Mouse (Mus musculus): ENCODE results near the gene Zfp866. TPM values are rescaled to one million over a fixed set of nuclear protein-coding genes. Genes with fewer than 3 reads are reported as not detected.

Gene Zfp866
- total and polyA plus RNA-seq, 3 experiments: 11.7 to 12.3 TPM; not detected in 1

DNA sequence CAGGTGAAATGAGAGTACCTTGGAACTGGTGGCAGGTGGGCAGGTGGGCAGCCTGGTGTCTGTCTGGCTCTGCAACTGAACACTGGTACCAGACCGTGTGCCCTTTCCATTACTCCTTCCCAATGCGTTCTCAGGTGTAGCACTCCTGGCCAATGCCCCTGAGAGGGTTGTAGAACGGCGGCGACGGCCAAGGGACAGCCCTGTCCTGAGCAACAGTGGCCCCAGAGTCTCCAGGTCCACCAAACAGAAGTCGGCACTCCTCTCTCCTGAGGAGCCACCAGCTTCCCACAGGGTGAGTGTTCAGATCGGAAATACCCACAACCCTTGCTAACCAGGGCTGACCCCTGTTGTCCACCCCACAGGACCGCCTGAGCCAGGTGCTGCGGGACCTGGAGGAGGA lies 14.1 kb upstream of the Zfp866 start:
- Histone ChIP-seq H3K4me1 (ENCODE audit: control insufficient read depth in 1 of 2, insufficient read depth in 2 of 2, low read length in 2 of 2) (no peaks in the 10 kb centered on the region), H3K36me3 (ENCODE audit: control insufficient read depth in 1 of 2, insufficient read depth in 2 of 2, low read length in 2 of 2) (peaks cover 6 to 7% of the 10 kb centered on the region in 2 experiments; a peak in 3 of 4 replicates), H3K9me3 (replicated peaks; ENCODE audit: insufficient read depth, low read length) (no peaks in the 10 kb centered on the region), H3K27me3 (ENCODE audit: control insufficient read depth in 1 of 2, insufficient read depth in 2 of 2, low read length in 2 of 2) (no peaks in the 10 kb centered on the region), H3K79me2 (ENCODE audit: control insufficient read depth, insufficient read depth, low read length, poor library complexity) (peaks cover 7% of the 10 kb centered on the region), H3K4me3 (ENCODE audit: control insufficient read depth in 1 of 2, insufficient read depth in 1 of 2, low read depth in 2 of 2, low read length in 2 of 2) (no peak overlapping the region), H3K27ac (ENCODE audit: control insufficient read depth, low read depth, low read length) (no peak overlapping the region), H3K9ac (ENCODE audit: control insufficient read depth, low read depth, low read length, poor library complexity, severe bottlenecking) (no peak overlapping the region)
- TF ChIP-seq JUND (IDR thresholded peaks at IDR 0.05; ENCODE audit: low read depth, low read length) (no peak), NRF1 (IDR thresholded peaks at IDR 0.05; ENCODE audit: insufficient read depth, low read depth, low read length, poor library complexity, severe bottlenecking) (no peak), UBTF (IDR thresholded peaks at IDR 0.05; ENCODE audit: borderline replicate concordance, insufficient read depth, low read depth, low read length) (no peak), CHD2 (IDR thresholded peaks at IDR 0.05; ENCODE audit: low read length) (no peak), MXI1 (IDR thresholded peaks at IDR 0.05; ENCODE audit: low read depth, low read length) (no peak)
- no peak for DNase-seq (ENCODE audit: low read depth, low spot score)

DNA sequence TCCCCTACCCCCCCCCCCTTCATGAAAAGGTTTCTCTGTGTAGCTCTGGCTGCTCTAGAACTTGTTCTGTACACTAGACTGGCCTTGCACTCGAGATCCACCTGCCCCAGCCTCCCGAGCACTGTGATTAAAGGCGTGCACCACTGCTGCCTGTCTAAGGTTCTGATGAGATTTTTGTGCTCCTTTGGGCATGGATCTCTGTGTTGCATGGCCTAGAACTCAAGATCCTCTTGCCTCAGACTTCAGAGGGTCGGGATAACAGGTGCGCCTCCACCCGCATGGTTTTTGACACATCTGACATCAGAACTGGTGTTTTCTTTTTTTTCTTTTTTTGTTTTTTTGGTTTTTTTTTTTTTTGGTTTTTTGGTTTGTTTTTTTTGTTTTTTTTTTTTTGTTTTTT lies 13.6 kb upstream of the Zfp866 start:
- Histone ChIP-seq H3K27ac (ENCODE audit: control insufficient read depth, low read depth, low read length) (no peak overlapping the region), H3K4me3 (ENCODE audit: control insufficient read depth in 1 of 2, insufficient read depth in 1 of 2, low read depth in 2 of 2, low read length in 2 of 2) (no peak overlapping the region), H3K9me3 (replicated peaks; ENCODE audit: insufficient read depth, low read length) (no peaks in the 10 kb centered on the region), H3K4me1 (ENCODE audit: control insufficient read depth in 1 of 2, insufficient read depth in 2 of 2, low read length in 2 of 2) (no peaks in the 10 kb centered on the region), H3K9ac (ENCODE audit: control insufficient read depth, low read depth, low read length, poor library complexity, severe bottlenecking) (no peak overlapping the region), H3K79me2 (ENCODE audit: control insufficient read depth, insufficient read depth, low read length, poor library complexity) (peaks cover 6% of the 10 kb centered on the region), H3K27me3 (ENCODE audit: control insufficient read depth in 1 of 2, insufficient read depth in 2 of 2, low read length in 2 of 2) (no peaks in the 10 kb centered on the region), H3K36me3 (ENCODE audit: control insufficient read depth in 1 of 2, insufficient read depth in 2 of 2, low read length in 2 of 2) (peaks cover 3 to 7% of the 10 kb centered on the region in 2 experiments; a peak in 3 of 4 replicates)
- no peak for DNase-seq (ENCODE audit: low read depth, low spot score)
- TF ChIP-seq EP300 (IDR thresholded peaks at IDR 0.05; ENCODE audit: low read depth in 1 of 2, low read length in 2 of 2): no peak
- TF ChIP-seq TCF12 (IDR thresholded peaks at IDR 0.05; ENCODE audit: low read depth, low read length): no peak
- TF ChIP-seq E2F4 (IDR thresholded peaks at IDR 0.05; ENCODE audit: borderline replicate concordance, low read depth, low read length): no peak
- TF ChIP-seq ZNF384 (IDR thresholded peaks at IDR 0.05; ENCODE audit: low read depth, low read length): peak; percentile 67
- TF ChIP-seq MEF2A (IDR thresholded peaks at IDR 0.05; ENCODE audit: extremely low read depth, insufficient replicate concordance, low read depth, low read length, poor library complexity, severe bottlenecking): no peak
- TF ChIP-seq ZKSCAN1 (IDR thresholded peaks at IDR 0.05; ENCODE audit: low read depth, low read length): 0 out of 2 replicates have a peak, but pooled peaks have one; percentile 41
- no peak for TF ChIP-seq USF2 (IDR thresholded peaks at IDR 0.05; ENCODE audit: borderline replicate concordance in 1 of 2, insufficient read depth in 1 of 2, low read depth in 1 of 2, low read length in 2 of 2)
- TF ChIP-seq HCFC1 (IDR thresholded peaks at IDR 0.05; ENCODE audit: low read depth, low read length): no peak
- no peak for TF ChIP-seq SMC3 (IDR thresholded peaks at IDR 0.05; ENCODE audit: low read depth, low read length)

All from MEL (cell line).